Mouse (Mus musculus) lung, postnatal 0 days (tissue): ENCODE measurements around the gene Brat1. TPM values are rescaled to one million over a fixed set of nuclear protein-coding genes. Genes with fewer than 3 reads are reported as not detected.

Source experiments
- ATAC-seq: fragments of 200-750 bp; cut with Nextera tagmentation; 2 replicates; pipeline ENCODE4 v1.8.0; 2017; ENCODE audit warnings: moderate library complexity
- DNase-seq: peaks from one replicate; pipeline ENCODE4 v3.0.0-alpha.2; 2016; ENCODE audit warnings: low spot score
- H3K27ac ChIP-seq: fragments of 300-500 bp; sonication (generic); 2 replicates; pipeline ENCODE4 v1.5.1; 2014; ENCODE audit warnings: antibody characterized with exemption, mild to moderate bottlenecking, low read length, mixed read lengths
- H3K27me3 ChIP-seq: fragments of 300-500 bp; sonication (generic); replicated peaks from 2 replicates; pipeline ENCODE4 v1.6.1; 2014; ENCODE audit warnings: low read length, mixed read lengths; ENCODE audit not compliant: insufficient read depth
- H3K36me3 ChIP-seq: fragments of 300-500 bp; sonication (generic); 2 replicates; pipeline ENCODE4 v1.6.1; 2014; ENCODE audit warnings: low read length, mixed read lengths; ENCODE audit not compliant: insufficient read depth
- H3K4me1 ChIP-seq: fragments of 300-500 bp; sonication (generic); 2 replicates; pipeline ENCODE4 v1.6.1; 2014; ENCODE audit warnings: antibody characterized with exemption, low read depth, low read length, mixed read lengths; ENCODE audit not compliant: insufficient read depth
- H3K4me2 ChIP-seq: fragments of 300-500 bp; sonication (generic); replicated peaks from 2 replicates; pipeline ENCODE4 v1.6.1; 2014; ENCODE audit warnings: low read depth, mild to moderate bottlenecking, low read length, moderate library complexity, mixed read lengths
- H3K4me3 ChIP-seq: fragments of 300-500 bp; sonication (generic); 2 replicates; pipeline ENCODE4 v1.5.1; 2014; ENCODE audit warnings: low read depth, low read length
- H3K9ac ChIP-seq: fragments of 300-500 bp; sonication (generic); replicated peaks from 2 replicates; pipeline ENCODE4 v1.6.1; 2014; ENCODE audit warnings: low read depth, mild to moderate bottlenecking
- H3K9me3 ChIP-seq: fragments of 300-500 bp; sonication (generic); 2 replicates; pipeline ENCODE4 v1.6.1; 2016; ENCODE audit warnings: low read length, mixed read lengths
- CTCF ChIP-seq: IDR thresholded peaks from 2 replicates; pipeline ENCODE4 v1.5.1; 2016; ENCODE audit warnings: antibody characterized with exemption, mild to moderate bottlenecking
- EP300 ChIP-seq: IDR thresholded peaks from 2 replicates; pipeline ENCODE4 v1.6.1; 2016; ENCODE audit warnings: antibody characterized with exemption, mild to moderate bottlenecking, control low read depth
- WGBS: fragments of 180-500 bp; shearing (Covaris S2); extraction: QIAGEN DNeasy Blood & Tissue Kit; methylation state at CpG from one replicate; pipeline ENCODE4 v1.1.7; 2014; 5-methylcytosine and 5-hydroxymethylcytosine counted together
- polyA plus RNA-seq: library from polyadenylated mRNA; unstranded; fragments of >200 nt; fragmentation: Nextera tagmentation; extraction: Ambion mirVana; gene quantifications from 2 replicates; pipeline ENCODE4 v1.2.1, GENCODE M21; 2015

The Brat1 gene
- polyA plus RNA-seq, 1 experiment from 2014 or later, result 16.1 TPM

- no peak overlapping the region for H3K27ac ChIP-seq
- H3K36me3 ChIP-seq, result no peaks in the 10 kb centered on the region
- H3K27me3 ChIP-seq, result no peaks in the 10 kb centered on the region
- WGBS, result 31% methylated on average over 12 of the region's 12 CpGs
- TF ChIP-seq CTCF (peak; percentile 30; the same call in 1 of the 2 replicates), EP300 (no peak)
- no peak overlapping the region for H3K4me2 ChIP-seq
- ATAC-seq (no peak), DNase-seq (no peak)
- H3K4me3 ChIP-seq, result no peak overlapping the region
- no peaks in the 10 kb centered on the region for H3K4me1 ChIP-seq
- H3K9me3 ChIP-seq, result no peaks in the 10 kb centered on the region
- no peak overlapping the region for H3K9ac ChIP-seq
These were observed 38.9 kb downstream of the Brat1 start for GRCm38 (mm10) chr5:140743706-140744131.

DNA sequence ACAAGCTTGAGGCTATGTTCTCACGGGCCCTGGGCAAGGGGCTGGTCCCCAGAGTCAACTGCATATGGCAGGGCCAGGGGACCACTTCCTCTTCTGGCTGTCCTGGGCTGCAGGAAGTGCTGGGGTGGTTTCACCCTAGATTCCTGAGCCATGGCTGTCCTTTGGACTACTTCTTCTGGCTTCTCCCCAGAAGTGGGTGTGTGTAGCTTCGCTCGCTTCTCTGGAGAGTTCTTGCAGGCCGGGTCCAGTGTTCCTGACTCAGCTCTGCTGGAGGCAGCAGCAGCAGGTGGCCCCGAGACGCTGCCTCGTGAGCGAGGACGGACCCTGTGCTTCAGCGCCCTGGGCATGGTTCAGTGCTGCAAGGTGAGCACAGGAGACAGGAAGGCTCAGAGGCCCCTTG lies 43.6 kb downstream of the Brat1 start:
- H3K9ac ChIP-seq, result no peak overlapping the region
- 81% methylated on average over 10 of the region's 10 CpGs for WGBS
- no peak for TF ChIP-seq EP300
- no peak for TF ChIP-seq CTCF
- DNase-seq (peak; percentile 11), ATAC-seq (no peak)
- H3K4me1 ChIP-seq, result no peaks in the 10 kb centered on the region
- H3K36me3 ChIP-seq, result no peaks in the 10 kb centered on the region
- no peaks in the 10 kb centered on the region for H3K27me3 ChIP-seq
- H3K4me3 ChIP-seq, result no peak overlapping the region
- no peaks in the 10 kb centered on the region for H3K9me3 ChIP-seq
- H3K27ac ChIP-seq, result no peak overlapping the region
- H3K4me2 ChIP-seq, result no peak overlapping the region

GRCm38 (mm10) chr5:140749062-140749875 lies 44.5 kb downstream of the Brat1 start:
- ATAC-seq, result peak; percentile 84
- peak; percentile 90 for DNase-seq
- WGBS, result 11% methylated on average over 12 of the region's 12 CpGs
- Histone ChIP-seq H3K27me3 (no peaks in the 10 kb centered on the region), H3K4me1 (no peaks in the 10 kb centered on the region), H3K9me3 (no peaks in the 10 kb centered on the region), H3K4me2 (peak overlapping the region; percentile 48), H3K9ac (no peak overlapping the region), H3K4me3 (peak overlapping the region; percentile 12; the same call in 1 of the 2 replicates), H3K36me3 (no peaks in the 10 kb centered on the region), H3K27ac (0 out of 2 replicates have a peak overlapping the region, but pooled peaks have one; percentile 7)
- TF ChIP-seq EP300 (no peak), CTCF (peak; percentile 95)

GRCm38 (mm10) chr5:140750925-140751324 lies 46.1 kb downstream of the Brat1 start:
- no peaks in the 10 kb centered on the region for H3K9me3 ChIP-seq
- TF ChIP-seq CTCF, result peak; percentile 69
- TF ChIP-seq EP300, result no peak
- no peaks in the 10 kb centered on the region for H3K4me1 ChIP-seq
- no peak overlapping the region for H3K4me2 ChIP-seq
- no peak for ATAC-seq
- no peak overlapping the region for H3K27ac ChIP-seq
- H3K27me3 ChIP-seq, result no peaks in the 10 kb centered on the region
- DNase-seq, result peak; percentile 23
- 4% methylated on average over 1 of the region's 2 CpGs for WGBS
- H3K4me3 ChIP-seq, result no peak overlapping the region
- H3K9ac ChIP-seq, result no peak overlapping the region
- no peaks in the 10 kb centered on the region for H3K36me3 ChIP-seq

DNA sequence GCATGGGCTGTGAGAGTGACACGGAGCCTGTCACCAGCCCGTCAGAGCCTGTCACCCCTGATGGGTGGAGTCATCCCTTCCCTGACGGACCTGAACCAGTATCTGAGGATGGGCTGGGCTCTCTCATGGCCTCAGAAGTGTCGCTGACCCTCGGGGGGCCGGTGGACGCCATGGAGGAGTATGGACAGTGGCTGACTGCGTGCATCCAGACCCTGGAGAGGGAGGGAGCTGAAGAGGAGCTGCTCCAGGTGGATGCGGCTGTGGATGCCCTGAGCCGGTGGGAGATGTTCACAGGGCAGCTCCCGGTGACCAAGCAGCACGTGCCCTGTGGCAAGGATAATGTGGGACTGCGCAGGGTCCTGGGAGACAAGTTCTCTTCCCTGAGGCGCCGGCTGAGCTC lies 47.2 kb downstream of the Brat1 start:
- ATAC-seq (no peak), DNase-seq (no peak)
- 93% methylated on average over 15 of the region's 15 CpGs for WGBS

GRCm38 (mm10) chr5:140752639-140753038 lies 47.8 kb downstream of the Brat1 start:
- H3K9ac ChIP-seq, result no peak overlapping the region
- H3K9me3 ChIP-seq, result no peaks in the 10 kb centered on the region
- no peak for ATAC-seq
- TF ChIP-seq EP300 (no peak), CTCF (peak; percentile 55)
- no peak overlapping the region for H3K4me2 ChIP-seq
- H3K4me1 ChIP-seq, result no peaks in the 10 kb centered on the region
- no peak overlapping the region for H3K27ac ChIP-seq
- H3K36me3 ChIP-seq, result no peaks in the 10 kb centered on the region
- H3K27me3 ChIP-seq, result no peaks in the 10 kb centered on the region
- DNase-seq, result no peak
- no peak overlapping the region for H3K4me3 ChIP-seq
- WGBS, result 98% methylated on average over 3 of the region's 3 CpGs

More for the DNA sequence above, 47.2 kb downstream of the Brat1 start:
- no peaks in the 10 kb centered on the region for H3K9me3 ChIP-seq
- H3K36me3 ChIP-seq, result no peaks in the 10 kb centered on the region
- no peak overlapping the region for H3K4me3 ChIP-seq
- H3K4me2 ChIP-seq, result no peak overlapping the region
- TF ChIP-seq CTCF (no peak), EP300 (no peak)
- no peak overlapping the region for H3K9ac ChIP-seq
- no peak overlapping the region for H3K27ac ChIP-seq
- no peaks in the 10 kb centered on the region for H3K27me3 ChIP-seq
- H3K4me1 ChIP-seq, result no peaks in the 10 kb centered on the region
